Mouse (Mus musculus): ENCODE results near the gene Arr3. TPM values are rescaled to one million over a fixed set of nuclear protein-coding genes. Genes with fewer than 3 reads are reported as not detected.

The Arr3 gene
- total RNA-seq (2021) (not detected), polyA plus RNA-seq (2012; rRNA removed) (not detected in 2 replicates)
- long read RNA-seq = 0 reads

DNA sequence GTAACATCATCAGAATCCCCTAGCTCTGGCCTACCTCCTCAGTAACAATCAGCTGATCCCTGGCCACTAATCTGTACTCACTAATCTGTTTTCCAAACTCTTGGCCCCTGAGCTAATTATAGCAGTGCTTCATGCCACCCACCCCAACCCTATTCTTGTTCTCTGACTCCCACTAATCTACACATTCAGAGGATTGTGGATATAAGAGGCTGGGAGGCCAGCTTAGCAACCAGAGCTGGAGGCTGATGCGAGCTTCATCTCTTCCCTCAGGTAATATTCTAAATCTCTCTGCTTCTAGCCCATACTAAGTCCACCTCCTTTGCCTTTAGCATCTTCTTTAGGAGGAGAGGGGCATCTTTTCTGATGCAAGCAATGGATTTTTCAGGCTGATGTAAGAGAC, at the start of gene Arr3:
Arr3 (plus strand) TSS at position 184 of the 400 bp plus-strand sequence.
- Histone ChIP-seq H3K27ac (no peak within 1 kb of the TSS), H3K9ac (ENCODE audit: low read depth, low read length) (no peak within 1 kb of the TSS), H3K27me3 (ENCODE audit: control insufficient read depth, insufficient read depth, low read length) (no peaks in the 10 kb centered on the region), H3K4me1 (ENCODE audit: control insufficient read depth, insufficient read depth, low read length) (no peaks in the 10 kb centered on the region), H3K79me2 (replicated peaks; ENCODE audit: control insufficient read depth, insufficient read depth, low read length) (no peaks in the 10 kb centered on the region), H3K36me3 (ENCODE audit: control insufficient read depth, insufficient read depth, low read length) (no peaks in the 10 kb centered on the region), H3K4me3 (no peak within 1 kb of the TSS)
- DNase-seq = no peak
- 76% methylated on average over 1 of the region's 1 CpGs for WGBS
- no peak for TF ChIP-seq POLR2A (IDR thresholded peaks at IDR 0.05; ENCODE audit: insufficient read depth, low read depth, low read length)
- TF ChIP-seq CTCF (IDR thresholded peaks at IDR 0.05) = no peak
- TF ChIP-seq EP300 (IDR thresholded peaks at IDR 0.05; ENCODE audit: insufficient read depth, low read depth, low read length) = no peak
- intact Hi-C loops (cut with DNase I) = no loop called here

DNA sequence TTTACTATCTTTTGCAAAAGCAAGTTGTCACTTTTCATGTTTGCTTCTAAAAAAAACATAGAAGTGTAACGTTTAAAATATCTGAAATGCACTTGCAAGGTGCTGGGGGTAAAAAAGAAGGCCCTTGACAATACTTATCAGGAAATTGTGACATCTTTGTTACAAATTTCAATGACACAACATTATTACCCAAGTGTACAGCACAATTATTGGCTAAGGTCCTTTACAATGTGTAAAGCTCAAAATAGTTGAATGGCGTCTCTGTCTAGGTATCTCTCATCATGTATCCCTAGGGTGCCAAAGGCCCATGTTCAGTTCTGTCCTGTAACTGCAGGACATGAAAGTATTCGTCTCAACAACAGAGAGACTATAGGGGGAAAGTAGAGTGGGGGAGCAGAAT, 49.3 kb upstream of the Arr3 start:
- H3K36me3 ChIP-seq (ENCODE audit: control insufficient read depth, insufficient read depth, low read length) = no peaks in the 10 kb centered on the region
- H3K4me1 ChIP-seq (ENCODE audit: control insufficient read depth, insufficient read depth, low read length) = no peaks in the 10 kb centered on the region
- H3K79me2 ChIP-seq (replicated peaks; ENCODE audit: control insufficient read depth, insufficient read depth, low read length) = no peaks in the 10 kb centered on the region
- DNase-seq = no peak
- WGBS = 72% methylated on average over 3 of the region's 3 CpGs
- intact Hi-C loops (cut with DNase I) = no loop called here
- H3K27me3 ChIP-seq (ENCODE audit: control insufficient read depth, insufficient read depth, low read length) = no peaks in the 10 kb centered on the region
- H3K9ac ChIP-seq (ENCODE audit: low read depth, low read length) = no peak overlapping the region
- no peak overlapping the region for H3K4me3 ChIP-seq
- TF ChIP-seq CTCF (IDR thresholded peaks at IDR 0.05) (no peak), POLR2A (IDR thresholded peaks at IDR 0.05; ENCODE audit: insufficient read depth, low read depth, low read length) (no peak), EP300 (IDR thresholded peaks at IDR 0.05; ENCODE audit: insufficient read depth, low read depth, low read length) (no peak)
- no peak overlapping the region for H3K27ac ChIP-seq

DNA sequence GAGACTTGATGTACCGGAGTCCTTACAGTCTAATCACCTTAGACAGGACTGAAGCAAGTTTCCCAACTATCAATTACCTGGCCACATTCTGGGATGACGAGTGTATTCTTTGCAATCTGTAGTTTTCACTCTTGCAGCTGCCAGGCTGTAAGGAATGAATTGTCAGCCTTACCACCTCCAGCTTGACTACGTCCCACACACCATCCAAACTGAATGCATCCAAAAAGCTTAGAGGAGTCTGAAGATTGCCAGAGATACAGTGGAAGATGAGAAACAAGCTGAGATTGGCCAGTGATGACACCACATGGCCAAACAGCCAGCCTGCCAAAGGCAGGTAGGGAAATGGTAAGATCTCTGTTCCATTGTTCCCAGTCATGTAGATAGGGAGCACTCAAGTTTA, 39.6 kb upstream of the Arr3 start:
- intact Hi-C loops (cut with DNase I) = no loop called here
- Histone ChIP-seq H3K27ac (no peak overlapping the region), H3K27me3 (ENCODE audit: control insufficient read depth, insufficient read depth, low read length) (no peaks in the 10 kb centered on the region), H3K36me3 (ENCODE audit: control insufficient read depth, insufficient read depth, low read length) (no peaks in the 10 kb centered on the region), H3K79me2 (replicated peaks; ENCODE audit: control insufficient read depth, insufficient read depth, low read length) (no peaks in the 10 kb centered on the region), H3K4me1 (ENCODE audit: control insufficient read depth, insufficient read depth, low read length) (no peaks in the 10 kb centered on the region), H3K9ac (ENCODE audit: low read depth, low read length) (no peak overlapping the region), H3K4me3 (no peak overlapping the region)
- WGBS = 80% methylated on average over 3 of the region's 3 CpGs
- TF ChIP-seq CTCF (IDR thresholded peaks at IDR 0.05) (no peak), EP300 (IDR thresholded peaks at IDR 0.05; ENCODE audit: insufficient read depth, low read depth, low read length) (no peak), POLR2A (IDR thresholded peaks at IDR 0.05; ENCODE audit: insufficient read depth, low read depth, low read length) (no peak)
- DNase-seq = no peak

DNA sequence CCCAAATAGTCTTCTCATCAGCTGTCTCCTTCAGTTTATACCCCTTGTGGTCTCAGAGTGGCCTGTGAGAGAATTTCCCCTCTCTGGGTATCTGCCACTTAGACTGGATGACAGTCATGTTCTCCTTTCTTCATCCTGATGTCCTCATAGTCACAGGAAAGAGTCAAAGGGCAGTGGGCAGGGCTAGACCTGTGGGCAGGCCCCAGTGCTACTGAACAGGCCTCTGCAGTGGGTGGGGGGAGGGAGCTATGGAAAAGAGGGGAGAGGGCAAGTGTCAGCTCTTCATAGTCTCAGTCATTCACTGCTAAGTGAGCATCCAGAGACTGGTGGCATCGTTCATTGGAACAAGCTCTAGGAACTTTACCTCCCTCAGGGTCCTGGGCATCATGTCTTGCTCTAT, 33.3 kb upstream of the Arr3 start, which contains the start of gene Awat1:
Awat1 (plus strand) TSS at position 301 of the 400 bp plus-strand sequence.
- H3K27me3 ChIP-seq (ENCODE audit: control insufficient read depth, insufficient read depth, low read length) = no peaks in the 10 kb centered on the region
- intact Hi-C loops (cut with DNase I) = no loop called here
- no peak within 1 kb of the TSS for H3K27ac ChIP-seq
- 69% methylated on average over 1 of the region's 1 CpGs for WGBS
- DNase-seq = no peak
- no peak within 1 kb of the TSS for H3K4me3 ChIP-seq
- no peaks in the 10 kb centered on the region for H3K4me1 ChIP-seq (ENCODE audit: control insufficient read depth, insufficient read depth, low read length)
- H3K79me2 ChIP-seq (replicated peaks; ENCODE audit: control insufficient read depth, insufficient read depth, low read length) = no peaks in the 10 kb centered on the region
- H3K9ac ChIP-seq (ENCODE audit: low read depth, low read length) = no peak within 1 kb of the TSS
- no peak for TF ChIP-seq POLR2A (IDR thresholded peaks at IDR 0.05; ENCODE audit: insufficient read depth, low read depth, low read length)
- no peak for TF ChIP-seq CTCF (IDR thresholded peaks at IDR 0.05)
- TF ChIP-seq EP300 (IDR thresholded peaks at IDR 0.05; ENCODE audit: insufficient read depth, low read depth, low read length) = no peak
- H3K36me3 ChIP-seq (ENCODE audit: control insufficient read depth, insufficient read depth, low read length) = no peaks in the 10 kb centered on the region

DNA sequence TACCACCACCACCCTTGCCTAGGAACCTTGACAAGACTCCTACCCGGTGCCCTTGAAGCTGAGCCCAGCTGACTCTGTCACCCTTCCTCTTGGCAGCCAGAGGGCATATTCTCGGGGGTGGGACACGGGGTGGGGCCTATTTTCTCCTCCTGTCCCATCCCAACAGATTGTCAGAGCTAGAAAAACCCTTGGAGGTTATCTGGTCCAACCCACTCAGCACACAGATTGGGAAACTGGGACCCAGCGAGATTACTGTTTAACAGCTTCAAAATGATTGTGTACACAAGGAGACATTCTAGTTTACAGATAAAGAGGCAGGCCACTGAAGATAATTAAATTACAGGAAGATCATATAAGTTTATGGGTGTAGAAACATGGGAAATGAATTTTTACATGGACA, 10.5 kb upstream of the Arr3 start, which contains the start of gene P2ry4:
P2ry4 (minus strand) TSS at position 79 of the 400 bp plus-strand sequence.
- Histone ChIP-seq H3K27me3 (ENCODE audit: control insufficient read depth, insufficient read depth, low read length) (no peaks in the 10 kb centered on the region), H3K9ac (ENCODE audit: low read depth, low read length) (no peak within 1 kb of the TSS), H3K27ac (no peak within 1 kb of the TSS), H3K4me1 (ENCODE audit: control insufficient read depth, insufficient read depth, low read length) (no peaks in the 10 kb centered on the region), H3K36me3 (ENCODE audit: control insufficient read depth, insufficient read depth, low read length) (no peaks in the 10 kb centered on the region), H3K79me2 (replicated peaks; ENCODE audit: control insufficient read depth, insufficient read depth, low read length) (no peaks in the 10 kb centered on the region), H3K4me3 (no peak within 1 kb of the TSS)
- TF ChIP-seq CTCF (IDR thresholded peaks at IDR 0.05) (no peak), EP300 (IDR thresholded peaks at IDR 0.05; ENCODE audit: insufficient read depth, low read depth, low read length) (no peak), POLR2A (IDR thresholded peaks at IDR 0.05; ENCODE audit: insufficient read depth, low read depth, low read length) (no peak)
- WGBS = 56% methylated on average over 4 of the region's 4 CpGs
- intact Hi-C loops (cut with DNase I) = no loop called here
- DNase-seq = no peak

DNA sequence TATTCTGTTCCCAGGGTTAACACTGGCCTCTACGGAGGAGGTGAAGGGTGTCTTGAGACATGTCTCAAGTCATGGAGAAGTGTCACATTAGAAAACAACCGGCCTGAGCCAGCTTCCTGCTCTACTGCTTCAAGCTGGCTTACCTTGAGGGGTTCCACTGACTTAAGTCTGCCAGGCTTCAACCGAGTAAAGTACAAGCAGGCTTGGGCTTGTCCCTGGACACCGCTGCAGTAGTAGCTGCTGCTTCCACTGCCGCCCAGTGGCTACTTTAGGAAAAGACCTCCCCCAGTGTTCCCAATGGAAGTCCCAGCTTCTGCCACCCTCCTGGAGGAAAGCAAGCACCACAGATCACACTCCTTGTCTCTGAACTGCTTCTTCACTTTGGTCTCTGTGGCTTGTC, 7.9 kb upstream of the Arr3 start:
- Histone ChIP-seq H3K4me3 (no peak overlapping the region), H3K9ac (ENCODE audit: low read depth, low read length) (no peak overlapping the region), H3K36me3 (ENCODE audit: control insufficient read depth, insufficient read depth, low read length) (no peaks in the 10 kb centered on the region), H3K79me2 (replicated peaks; ENCODE audit: control insufficient read depth, insufficient read depth, low read length) (no peaks in the 10 kb centered on the region), H3K4me1 (ENCODE audit: control insufficient read depth, insufficient read depth, low read length) (no peaks in the 10 kb centered on the region), H3K27ac (no peak overlapping the region), H3K27me3 (ENCODE audit: control insufficient read depth, insufficient read depth, low read length) (no peaks in the 10 kb centered on the region)
- TF ChIP-seq POLR2A (IDR thresholded peaks at IDR 0.05; ENCODE audit: insufficient read depth, low read depth, low read length) = no peak
- peak; percentile 63 for TF ChIP-seq CTCF (IDR thresholded peaks at IDR 0.05)
- 25% methylated on average over 5 of the region's 5 CpGs for WGBS
- intact Hi-C loops (cut with DNase I) = no loop called here
- peak in 1 of 2 experiments; percentile 6 for DNase-seq

Data from heart, adult 2 months (tissue).